Mouse (Mus musculus) liver, postnatal 0 days (tissue): Measurements from ENCODE around the gene Pdlim7. TPM values are rescaled to one million over a fixed set of nuclear protein-coding genes. Genes with fewer than 3 reads are reported as not detected.

Experiments
- ATAC-seq: fragments of 200-750 bp; cut with Nextera tagmentation; 2 replicates; pipeline ENCODE4 v1.8.0; 2017; ENCODE audit warnings: mild to moderate bottlenecking, moderate library complexity
- DNase-seq: peaks from one replicate; pipeline ENCODE4 v3.0.0-alpha.2; 2016
- H3K27ac ChIP-seq: fragments of 300-500 bp; sonication (generic); 2 replicates; pipeline ENCODE4 v1.5.1; 2014; ENCODE audit warnings: antibody characterized with exemption, moderate library complexity, mild to moderate bottlenecking, low read depth
- H3K27me3 ChIP-seq: fragments of 300-500 bp; sonication (generic); 2 replicates; pipeline ENCODE4 v1.6.1; 2014; ENCODE audit warnings: low read length, control low read depth, mixed read lengths; ENCODE audit not compliant: insufficient read depth
- H3K36me3 ChIP-seq: fragments of 300-500 bp; sonication (generic); replicated peaks from 2 replicates; pipeline ENCODE4 v1.6.1; 2014; ENCODE audit warnings: mild to moderate bottlenecking, control low read depth, low read length, moderate library complexity, mixed read lengths; ENCODE audit not compliant: insufficient read depth
- H3K4me1 ChIP-seq: fragments of 300-500 bp; sonication (generic); 2 replicates; pipeline ENCODE4 v1.6.1; 2014; ENCODE audit warnings: antibody characterized with exemption, mild to moderate bottlenecking, control low read depth; ENCODE audit not compliant: insufficient read depth
- H3K4me2 ChIP-seq: fragments of 300-500 bp; sonication (generic); 2 replicates; pipeline ENCODE4 v1.6.1; 2014; ENCODE audit warnings: low read depth, mild to moderate bottlenecking, low read length, moderate library complexity, mixed read lengths
- H3K4me3 ChIP-seq: fragments of 300-500 bp; sonication (generic); 2 replicates; pipeline ENCODE4 v1.5.1; 2014; ENCODE audit warnings: low read depth, low read length
- H3K9ac ChIP-seq: fragments of 300-500 bp; sonication (generic); replicated peaks from 2 replicates; pipeline ENCODE4 v1.6.1; 2014; ENCODE audit warnings: mild to moderate bottlenecking, moderate library complexity
- H3K9me3 ChIP-seq: fragments of 300-500 bp; sonication (generic); 2 replicates; pipeline ENCODE4 v1.6.1; 2016; ENCODE audit warnings: mild to moderate bottlenecking, control low read depth, low read length, mixed read lengths
- CTCF ChIP-seq: sonication (generic); IDR thresholded peaks from 2 replicates; pipeline ENCODE4 v1.5.1; 2016; ENCODE audit warnings: antibody characterized with exemption, low read depth
- EP300 ChIP-seq: IDR thresholded peaks from 2 replicates; pipeline ENCODE4 v1.6.1; 2016; ENCODE audit warnings: antibody characterized with exemption, low read depth, mild to moderate bottlenecking
- WGBS: fragments of 180-500 bp; shearing (Covaris S2); extraction: QIAGEN DNeasy Blood & Tissue Kit; methylation state at CpG from one replicate; pipeline ENCODE4 v1.1.7; 2014; ENCODE audit not compliant: insufficient replicate concordance; 5-methylcytosine and 5-hydroxymethylcytosine counted together
- polyA plus RNA-seq: library from polyadenylated mRNA; unstranded; fragments of >200 nt; fragmentation: Nextera tagmentation; extraction: Ambion mirVana; gene quantifications from 2 replicates; pipeline ENCODE4 v1.2.1, GENCODE M21; 2015

Pdlim7 gene
- polyA plus RNA-seq, 1 experiment from 2014 or later = 17.0 TPM

GRCm38 (mm10) chr13:55523278-55523677 lies 9.8 kb upstream of the Pdlim7 start:
- ATAC-seq (peak; percentile 32; the same call in 1 of the 2 replicates), DNase-seq (peak; percentile 53)
- WGBS = 59% methylated on average over 17 of the region's 17 CpGs
- TF ChIP-seq CTCF = no peak
- TF ChIP-seq EP300 = no peak
- no peak overlapping the region for H3K9ac ChIP-seq
- H3K4me3 ChIP-seq = no peak overlapping the region
- 0 out of 2 replicates have a peak overlapping the region, but pooled peaks have one; percentile 57 for H3K27ac ChIP-seq
- no peaks in the 10 kb centered on the region for H3K27me3 ChIP-seq
- H3K36me3 ChIP-seq = peaks cover 7% of the 10 kb centered on the region; the same call in 1 of the 2 replicates
- H3K9me3 ChIP-seq = no peaks in the 10 kb centered on the region
- H3K4me1 ChIP-seq = peaks cover 3% of the 10 kb centered on the region
- no peak overlapping the region for H3K4me2 ChIP-seq

DNA sequence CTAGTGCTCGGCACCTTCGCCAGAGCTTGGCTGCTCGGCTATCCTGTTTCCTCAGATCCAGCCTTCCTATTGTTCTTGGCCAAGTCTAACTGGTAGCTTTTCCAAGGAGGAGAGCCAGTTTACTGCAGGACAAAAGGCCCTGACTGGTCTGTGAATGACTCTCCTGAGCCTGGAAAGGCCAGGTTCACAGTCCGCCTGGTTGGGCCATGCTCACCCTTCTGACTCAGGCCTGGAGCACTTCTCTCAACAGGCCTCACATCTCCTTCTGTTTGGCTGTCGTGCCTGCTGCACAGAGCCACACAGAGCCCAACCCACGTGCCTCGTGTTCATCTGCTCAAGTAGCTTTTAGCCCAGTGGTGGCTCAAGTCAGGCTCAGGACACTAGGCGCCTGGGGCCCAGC lies 9.3 kb upstream of the Pdlim7 start:
- no peak overlapping the region for H3K9ac ChIP-seq
- H3K27ac ChIP-seq = no peak overlapping the region
- H3K4me1 ChIP-seq = peaks cover 3% of the 10 kb centered on the region
- no peaks in the 10 kb centered on the region for H3K9me3 ChIP-seq
- H3K4me2 ChIP-seq = no peak overlapping the region
- 68% methylated on average over 8 of the region's 8 CpGs for WGBS
- H3K36me3 ChIP-seq = peaks cover 7% of the 10 kb centered on the region; the same call in 1 of the 2 replicates
- TF ChIP-seq CTCF = no peak
- no peak for TF ChIP-seq EP300
- H3K4me3 ChIP-seq = no peak overlapping the region
- ATAC-seq (no peak), DNase-seq (peak; percentile 13)
- no peaks in the 10 kb centered on the region for H3K27me3 ChIP-seq

GRCm38 (mm10) chr13:55519606-55520005 lies 6.1 kb upstream of the Pdlim7 start:
- ATAC-seq = no peak
- 52% methylated on average over 4 of the region's 4 CpGs for WGBS

DNA sequence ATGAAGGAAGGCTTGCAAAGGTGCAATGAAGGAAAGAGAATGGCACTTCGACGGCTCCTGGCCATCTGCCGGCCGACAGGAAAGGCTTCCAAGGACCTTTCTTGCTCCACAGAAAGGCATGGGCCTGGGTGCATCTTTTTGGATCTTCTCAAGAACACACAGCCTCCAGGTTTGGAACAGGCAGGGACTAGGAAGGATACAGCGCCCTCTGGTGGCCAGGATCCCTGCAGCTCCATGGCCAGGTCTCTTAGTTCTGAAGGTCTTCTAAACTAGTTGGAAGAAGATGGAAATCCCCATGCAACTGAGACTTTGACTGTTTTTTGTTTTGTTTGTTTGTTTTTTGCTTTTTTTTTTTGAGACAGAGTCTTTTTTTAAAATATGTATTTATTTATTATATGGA lies 3.5 kb upstream of the Pdlim7 start:
- ATAC-seq = no peak
- TF ChIP-seq CTCF (peak; percentile 96), EP300 (no peak)
- H3K27ac ChIP-seq = no peak overlapping the region

More at GRCm38 (mm10) chr13:55519606-55520005, 6.1 kb upstream of the Pdlim7 start:
- Histone ChIP-seq H3K9me3 (no peaks in the 10 kb centered on the region), H3K36me3 (peaks cover 4% of the 10 kb centered on the region; the same call in 1 of the 2 replicates), H3K4me1 (no peaks in the 10 kb centered on the region), H3K27ac (no peak overlapping the region), H3K9ac (no peak overlapping the region), H3K4me2 (no peak overlapping the region), H3K4me3 (no peak overlapping the region), H3K27me3 (0 out of 2 replicates have a peak, but pooled peaks cover 8% of the 10 kb centered on the region)
- no peak for TF ChIP-seq CTCF
- no peak for DNase-seq

DNA sequence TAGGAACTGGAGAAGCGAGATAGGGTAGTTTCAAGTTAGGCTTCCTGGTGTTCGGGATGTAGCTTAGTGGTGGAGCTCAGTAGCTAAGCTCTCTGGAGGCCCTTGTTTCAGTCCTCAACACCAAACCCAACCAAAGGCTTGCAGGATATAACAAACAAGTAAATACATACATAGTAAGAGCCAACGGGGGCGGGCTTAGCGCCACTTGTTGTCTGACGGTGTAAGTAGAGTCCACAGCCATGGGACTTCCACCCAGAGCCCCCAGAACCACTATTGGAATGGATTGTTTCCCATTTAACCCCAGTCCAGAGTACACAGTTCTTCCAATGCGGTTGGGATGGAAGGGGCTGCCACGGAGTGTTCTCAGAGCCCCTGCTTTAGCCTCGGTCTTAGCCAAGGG lies 352 bp upstream of the Pdlim7 start:
- DNase-seq (peak; percentile 13), ATAC-seq (no peak)
- Histone ChIP-seq H3K27ac (no peak overlapping the region), H3K9me3 (no peaks in the 10 kb centered on the region), H3K9ac (no peak overlapping the region), H3K27me3 (0 out of 2 replicates have a peak, but pooled peaks cover 8% of the 10 kb centered on the region), H3K4me1 (peaks cover 32% of the 10 kb centered on the region), H3K4me3 (peak overlapping the region; percentile 71), H3K36me3 (0 out of 2 replicates have a peak, but pooled peaks cover 5% of the 10 kb centered on the region), H3K4me2 (peak overlapping the region; percentile 98)
- WGBS = 32% methylated on average over 9 of the region's 9 CpGs
- TF ChIP-seq EP300 (no peak), CTCF (no peak)

More for the DNA sequence above, 3.5 kb upstream of the Pdlim7 start:
- Histone ChIP-seq H3K4me1 (peaks cover 6% of the 10 kb centered on the region), H3K9me3 (no peaks in the 10 kb centered on the region), H3K36me3 (no peaks in the 10 kb centered on the region), H3K27me3 (0 out of 2 replicates have a peak, but pooled peaks cover 8% of the 10 kb centered on the region), H3K4me3 (no peak overlapping the region), H3K4me2 (no peak overlapping the region), H3K9ac (no peak overlapping the region)
- 7% methylated on average over 5 of the region's 5 CpGs for WGBS
- DNase-seq = peak; percentile 90

DNA sequence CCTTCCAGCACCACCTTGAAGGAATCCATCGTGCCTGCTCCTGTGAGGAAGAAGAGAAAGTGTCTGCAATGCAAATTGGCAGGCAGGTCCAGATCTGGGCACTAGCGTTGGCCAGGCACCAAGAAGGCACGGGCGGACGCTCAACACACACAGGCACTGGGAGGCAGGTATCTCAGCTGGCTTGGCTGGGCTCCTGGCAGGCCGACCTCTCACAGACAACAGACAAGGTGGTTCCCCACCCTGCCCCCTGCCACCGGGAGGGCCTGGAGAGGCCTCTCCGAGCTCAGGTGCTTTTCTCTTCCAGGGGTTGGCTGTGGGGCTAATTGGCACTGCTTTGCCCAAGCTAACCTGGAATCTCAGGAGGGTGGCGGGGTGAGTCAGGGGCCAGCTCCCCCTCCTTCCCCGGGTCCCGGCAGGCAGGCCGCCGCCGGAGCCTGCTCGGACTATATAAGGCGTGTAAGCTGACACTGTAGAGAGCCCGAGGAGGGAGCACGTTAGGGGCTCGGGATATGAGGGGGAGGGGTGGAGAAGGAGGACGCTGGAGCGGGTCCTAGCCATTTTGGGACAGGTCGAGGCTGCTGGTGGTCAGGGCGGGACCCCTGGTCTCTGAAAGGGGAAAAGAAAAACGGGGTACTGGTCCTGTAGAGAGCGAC lies 971 bp downstream of the Pdlim7 start:
- peak overlapping the region; percentile 71 for H3K4me3 ChIP-seq
- peak overlapping the region; percentile 98 for H3K4me2 ChIP-seq
- ATAC-seq (0 out of 2 replicates have a peak, but pooled peaks have one; percentile 17), DNase-seq (peak; percentile 48)
- no peak overlapping the region for H3K27ac ChIP-seq
- H3K36me3 ChIP-seq = peaks cover 15% of the 10 kb centered on the region
- H3K4me1 ChIP-seq = peaks cover 32% of the 10 kb centered on the region
- WGBS = 8% methylated on average over 24 of the region's 25 CpGs
- 0 out of 2 replicates have a peak, but pooled peaks cover 8% of the 10 kb centered on the region for H3K27me3 ChIP-seq
- H3K9ac ChIP-seq = peak overlapping the region; percentile 81
- TF ChIP-seq EP300 (no peak), CTCF (no peak)
- no peaks in the 10 kb centered on the region for H3K9me3 ChIP-seq
